ENCODE assay signal across 8 mouse cellular contexts in genomic region chr3:89228180-89228549, GRCm38 (mm10). TPM values are rescaled to one million over a fixed set of nuclear protein-coding genes. Genes with fewer than 3 reads are reported as not detected.
DNase-seq lines count a peak whose midpoint lies in the region; ATAC-seq lines count a peak whose summit lies in the region.

No protein-coding gene starts in this region.

- peaks cover 2% of the 10 kb centered on the region; the same call in 1 of the 2 replicates for H3K27me3 ChIP-seq in embryonic facial prominence, embryonic 11.5 days (ENCODE audit: control insufficient read depth, insufficient read depth, low read length)
- no peaks in the 10 kb centered on the region for H3K27me3 ChIP-seq in limb, embryonic 15.5 days
- no peaks in the 10 kb centered on the region for H3K27me3 ChIP-seq in midbrain, embryonic 16.5 days (ENCODE audit: control insufficient read depth, insufficient read depth, low read depth, low read length)

- no peak overlapping the region for H3K27ac ChIP-seq in embryonic facial prominence, embryonic 11.5 days (replicated peaks; ENCODE audit: low read depth, low read length)
- H3K27ac ChIP-seq in limb, embryonic 15.5 days, result peak overlapping the region; percentile 78
- H3K27ac ChIP-seq in midbrain, embryonic 16.5 days (ENCODE audit: low read length), result peak overlapping the region; percentile 90

- H3K4me1 ChIP-seq in embryonic facial prominence, embryonic 11.5 days (ENCODE audit: control insufficient read depth, insufficient read depth, low read length), result peaks cover 6% of the 10 kb centered on the region
- H3K4me1 ChIP-seq in limb, embryonic 15.5 days, result peaks cover 33% of the 10 kb centered on the region
- peaks cover 47% of the 10 kb centered on the region for H3K4me1 ChIP-seq in midbrain, embryonic 16.5 days (ENCODE audit: control insufficient read depth, insufficient read depth, low read length)

- H3K9ac ChIP-seq in embryonic facial prominence, embryonic 11.5 days (replicated peaks; ENCODE audit: low read length), result peak overlapping the region; percentile 72
- H3K9ac ChIP-seq in limb, embryonic 15.5 days, result no peak overlapping the region
- peak overlapping the region; percentile 50 for H3K9ac ChIP-seq in midbrain, embryonic 16.5 days (ENCODE audit: low read depth, low read length)

- H3K36me3 ChIP-seq in embryonic facial prominence, embryonic 11.5 days (replicated peaks; ENCODE audit: control insufficient read depth, insufficient read depth, low read depth, low read length), result no peaks in the 10 kb centered on the region
- peaks cover 21% of the 10 kb centered on the region for H3K36me3 ChIP-seq in limb, embryonic 15.5 days
- H3K36me3 ChIP-seq in midbrain, embryonic 16.5 days (ENCODE audit: control insufficient read depth, insufficient read depth, low read length), result peaks cover 3% of the 10 kb centered on the region

- H3K9me3 ChIP-seq in embryonic facial prominence, embryonic 11.5 days (replicated peaks; ENCODE audit: control insufficient read depth, low read length), result no peaks in the 10 kb centered on the region
- H3K9me3 ChIP-seq in limb, embryonic 15.5 days, result no peaks in the 10 kb centered on the region
- no peaks in the 10 kb centered on the region for H3K9me3 ChIP-seq in midbrain, embryonic 16.5 days (replicated peaks; ENCODE audit: control insufficient read depth, low read length, poor library complexity, severe bottlenecking)

- under 1% methylated on average over 19 of the region's 20 CpGs for WGBS in embryonic facial prominence, embryonic 11.5 days
- WGBS in limb, embryonic 15.5 days, result under 1% methylated on average over 19 of the region's 20 CpGs
- under 1% methylated on average over 18 of the region's 20 CpGs for WGBS in midbrain, embryonic 16.5 days

- peak overlapping the region; percentile 52 for H3K4me3 ChIP-seq in embryonic facial prominence, embryonic 11.5 days (ENCODE audit: low read depth, low read length)
- peak overlapping the region; percentile 43 for H3K4me3 ChIP-seq in limb, embryonic 15.5 days
- H3K4me3 ChIP-seq in midbrain, embryonic 16.5 days (ENCODE audit: low read depth, low read length), result peak overlapping the region; percentile 43

- DNase-seq in 3T3-L1 (ENCODE audit: low read depth, low spot score), result peak; percentile 94
- DNase-seq in adrenal gland, postnatal 14 days, result peak; percentile 92
- peak; percentile 92 for DNase-seq in embryonic facial prominence, embryonic 11.5 days (ENCODE audit: low spot score)
- peak; percentile 89 to 95 for DNase-seq in heart, adult 18-20 months
- DNase-seq in kidney, adult 11 months, result peak; percentile 89
- peak; percentile 76 to 86 for DNase-seq in spleen, adult 18-20 months

- ATAC-seq in embryonic facial prominence, embryonic 11.5 days (replicated peaks; ENCODE audit: insufficient number of reproducible peaks, low FRiP score, low TSS enrichment, low read depth), result peak; percentile 12; the same call in 1 of the 2 replicates
- ATAC-seq in limb, embryonic 15.5 days (ENCODE audit: insufficient number of reproducible peaks, low FRiP score, low TSS enrichment, low read depth), result no peak
- ATAC-seq in midbrain, embryonic 16.5 days, result 0 out of 2 replicates have a peak, but pooled peaks have one; percentile 32

- H3K4me2 ChIP-seq in embryonic facial prominence, embryonic 11.5 days (ENCODE audit: low read depth, low read length), result peak overlapping the region; percentile 90
- peak overlapping the region; percentile 64 for H3K4me2 ChIP-seq in limb, embryonic 15.5 days
- H3K4me2 ChIP-seq in midbrain, embryonic 16.5 days (ENCODE audit: low read length), result peak overlapping the region; percentile 78

RNA-seq across cellular contexts. Expression of gene Muc1, which starts 0.7 kb away (rescaled TPM):
- total RNA-seq in adrenal gland, postnatal 14 days (2021), result 0.64 and 1.3 TPM in 2 replicates
- polyA plus RNA-seq in embryonic facial prominence, embryonic 11.5 days (2014; fragmentation: Nextera tagmentation; extraction: Ambion mirVana), result 0.90 and 1.3 TPM in 2 replicates
- total RNA-seq in heart, adult 18-20 months (2021), result 1 to 10 TPM in 1 of 2 experiments, under 1 TPM in 1; 0.40 to 2.1 TPM
- polyA plus RNA-seq in limb, embryonic 15.5 days (2015; fragmentation: Nextera tagmentation; extraction: Ambion mirVana), result 0.64 and 0.68 TPM in 2 replicates
- 0.57 and 1.5 TPM in 2 replicates for polyA plus RNA-seq in midbrain, embryonic 16.5 days (2015; fragmentation: Nextera tagmentation; extraction: Ambion mirVana)

RNA-seq across cellular contexts. Expression of gene Mtx1, which starts 1.3 kb away (rescaled TPM):
- total RNA-seq in adrenal gland, postnatal 14 days (2021), result 152 and 162 TPM in 2 replicates
- 208 and 225 TPM in 2 replicates for polyA plus RNA-seq in embryonic facial prominence, embryonic 11.5 days (2014; fragmentation: Nextera tagmentation; extraction: Ambion mirVana)
- 10 to 100 TPM; 60.3 to 61.5 TPM for total RNA-seq in heart, adult 18-20 months (2021)
- polyA plus RNA-seq in limb, embryonic 15.5 days (2015; fragmentation: Nextera tagmentation; extraction: Ambion mirVana), result 156 and 180 TPM in 2 replicates
- 145 and 150 TPM in 2 replicates for polyA plus RNA-seq in midbrain, embryonic 16.5 days (2015; fragmentation: Nextera tagmentation; extraction: Ambion mirVana)

RNA-seq across cellular contexts. Expression of gene Thbs3, which starts 13.2 kb away (rescaled TPM):
- total RNA-seq in adrenal gland, postnatal 14 days (2021), result 9.0 and 12.7 TPM in 2 replicates
- 24.4 and 26.0 TPM in 2 replicates for polyA plus RNA-seq in embryonic facial prominence, embryonic 11.5 days (2014; fragmentation: Nextera tagmentation; extraction: Ambion mirVana)
- 1 to 10 TPM; 2.8 to 5.8 TPM for total RNA-seq in heart, adult 18-20 months (2021)
- polyA plus RNA-seq in limb, embryonic 15.5 days (2015; fragmentation: Nextera tagmentation; extraction: Ambion mirVana), result 94.0 and 116 TPM in 2 replicates
- 52.2 and 53.6 TPM in 2 replicates for polyA plus RNA-seq in midbrain, embryonic 16.5 days (2015; fragmentation: Nextera tagmentation; extraction: Ambion mirVana)

RNA-seq across cellular contexts. Expression of gene Krtcap2, which starts 17.6 kb away (rescaled TPM):
- total RNA-seq in adrenal gland, postnatal 14 days (2021), result 95.0 and 110 TPM in 2 replicates
- 287 and 288 TPM in 2 replicates for polyA plus RNA-seq in embryonic facial prominence, embryonic 11.5 days (2014; fragmentation: Nextera tagmentation; extraction: Ambion mirVana)
- total RNA-seq in heart, adult 18-20 months (2021), result 10 to 100 TPM; 64.8 to 89.2 TPM
- polyA plus RNA-seq in limb, embryonic 15.5 days (2015; fragmentation: Nextera tagmentation; extraction: Ambion mirVana), result 307 and 334 TPM in 2 replicates
- 195 TPM in 2 replicates for polyA plus RNA-seq in midbrain, embryonic 16.5 days (2015; fragmentation: Nextera tagmentation; extraction: Ambion mirVana)

RNA-seq across cellular contexts. Expression of gene Trim46, which starts 17.9 kb away (rescaled TPM):
- 1.4 and 3.2 TPM in 2 replicates for total RNA-seq in adrenal gland, postnatal 14 days (2021)
- polyA plus RNA-seq in embryonic facial prominence, embryonic 11.5 days (2014; fragmentation: Nextera tagmentation; extraction: Ambion mirVana), result 3.0 and 4.5 TPM in 2 replicates
- total RNA-seq in heart, adult 18-20 months (2021), result under 1 TPM; 0.37 to 0.98 TPM
- 4.0 and 4.7 TPM in 2 replicates for polyA plus RNA-seq in limb, embryonic 15.5 days (2015; fragmentation: Nextera tagmentation; extraction: Ambion mirVana)
- polyA plus RNA-seq in midbrain, embryonic 16.5 days (2015; fragmentation: Nextera tagmentation; extraction: Ambion mirVana), result 90.3 and 91.2 TPM in 2 replicates
